Mouse (Mus musculus) forebrain, embryonic 11.5 days (tissue): Measurements from ENCODE around the gene Dbt. TPM values are rescaled to one million over a fixed set of nuclear protein-coding genes. Genes with fewer than 3 reads are reported as not detected.
A peak's percentile ranks its signal among the peaks of the same experiment; 100 is the strongest.
"Not testable (repeated sequence)": the region's sequence is repeated elsewhere in the genome, so short reads cannot be mapped to it uniquely, and the experiment has no call there.

Source experiments
- ATAC-seq: fragments of 200-750 bp; cut with Nextera tagmentation; replicated peaks from 2 replicates; pipeline ENCODE4 v1.8.0; 2017; ENCODE audit warnings: moderate TSS enrichment; ENCODE audit not compliant: low FRiP score
- DNase-seq: peaks from one replicate; pipeline ENCODE4 v3.0.0-alpha.2; 2017; ENCODE audit warnings: low spot score
- H3K27ac ChIP-seq: fragments of 300-500 bp; sonication (generic); 2 replicates; pipeline ENCODE4 v1.5.1; 2014; ENCODE audit warnings: low read depth, low read length
- H3K27me3 ChIP-seq: fragments of 300-500 bp; sonication (generic); 2 replicates; pipeline ENCODE4 v1.6.1; 2014; ENCODE audit warnings: mild to moderate bottlenecking, low read length, mixed read lengths; ENCODE audit not compliant: control insufficient read depth, insufficient read depth
- H3K36me3 ChIP-seq: fragments of 300-500 bp; sonication (generic); 2 replicates; pipeline ENCODE4 v1.6.1; 2014; ENCODE audit warnings: mild to moderate bottlenecking, low read length, moderate library complexity, mixed read lengths; ENCODE audit not compliant: control insufficient read depth, insufficient read depth
- H3K4me1 ChIP-seq: fragments of 300-500 bp; sonication (generic); replicated peaks from 2 replicates; pipeline ENCODE4 v1.6.1; 2014; ENCODE audit warnings: low read length, mixed read lengths; ENCODE audit not compliant: control insufficient read depth, insufficient read depth
- H3K4me2 ChIP-seq: fragments of 300-500 bp; sonication (generic); 2 replicates; pipeline ENCODE4 v1.6.1; 2014; ENCODE audit warnings: low read depth, mild to moderate bottlenecking, low read length, moderate library complexity, mixed read lengths; ENCODE audit not compliant: severe bottlenecking
- H3K4me3 ChIP-seq: fragments of 300-500 bp; sonication (generic); 2 replicates; pipeline ENCODE4 v1.5.1; 2014; ENCODE audit warnings: low read depth, low read length
- H3K9ac ChIP-seq: fragments of 300-500 bp; sonication (generic); 2 replicates; pipeline ENCODE4 v1.6.1; 2014; ENCODE audit warnings: low read length
- H3K9me3 ChIP-seq: fragments of 300-500 bp; sonication (generic); 2 replicates; pipeline ENCODE4 v1.6.1; 2016; ENCODE audit warnings: low read length, mixed read lengths; ENCODE audit not compliant: control insufficient read depth
- WGBS: fragments of 180-500 bp; shearing (Covaris S2); extraction: QIAGEN DNeasy Blood & Tissue Kit; methylation state at CpG from one replicate; pipeline ENCODE4 v1.1.7; 2014; 5-methylcytosine and 5-hydroxymethylcytosine counted together
- polyA plus RNA-seq: library from polyadenylated mRNA; unstranded; fragments of >200 nt; fragmentation: Nextera tagmentation; extraction: Ambion mirVana; gene quantifications from 2 replicates; pipeline ENCODE4 v1.2.1, GENCODE M21; 2014

Dbt gene
- polyA plus RNA-seq, 1 experiment from 2014 or later: 13.5 TPM

GRCm38 (mm10) chr3:116561315-116561714, 48.4 kb downstream of the Dbt start:
- not testable (repeated sequence) for H3K27ac ChIP-seq, DNase-seq

DNA sequence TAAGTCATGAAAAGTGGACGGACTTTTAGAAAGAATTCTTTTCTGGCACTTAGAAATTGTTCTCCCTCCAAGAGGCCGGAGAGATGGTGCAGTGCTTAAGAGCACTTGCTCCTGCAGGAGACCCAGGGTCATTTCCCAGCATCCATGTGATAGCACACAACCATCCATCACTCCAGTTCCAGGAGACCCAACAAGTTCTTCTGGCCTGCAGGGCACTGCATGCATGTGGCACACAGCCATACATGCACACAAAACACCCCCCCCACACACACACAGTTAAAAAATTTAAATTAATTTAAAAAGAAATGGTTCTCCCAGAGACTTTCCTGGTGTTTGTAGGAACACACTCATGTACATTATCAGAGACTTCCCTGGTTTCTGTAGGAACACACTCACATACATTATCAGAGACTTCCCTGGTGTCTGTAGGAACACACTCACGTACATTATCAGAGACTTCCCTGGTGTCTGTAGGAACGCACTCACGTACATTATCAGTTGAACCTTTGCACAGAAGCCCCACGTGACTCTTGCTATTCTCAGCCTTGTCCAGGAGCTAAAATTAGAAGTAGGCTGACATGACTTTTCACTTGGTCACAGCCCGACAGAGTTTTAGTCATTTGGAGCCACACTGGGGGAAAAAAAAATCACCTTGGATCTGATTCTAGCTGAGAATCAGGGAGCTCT, 49.7 kb downstream of the Dbt start, which contains the start of gene Lrrc39:
Lrrc39 (plus strand) TSS at position 566 of the 687 bp plus-strand sequence.
- ATAC-seq: no peak
- no peak within 1 kb of the TSS for H3K9ac ChIP-seq
- no peak within 1 kb of the TSS for H3K27ac ChIP-seq
- H3K4me1 ChIP-seq: no peaks in the 10 kb centered on the region
- H3K36me3 ChIP-seq: no peaks in the 10 kb centered on the region
- no peak within 1 kb of the TSS for H3K4me2 ChIP-seq
- WGBS: 86% methylated on average over 7 of the region's 7 CpGs
- DNase-seq: no peak
- H3K4me3 ChIP-seq: no peak within 1 kb of the TSS
- no peaks in the 10 kb centered on the region for H3K9me3 ChIP-seq
- no peaks in the 10 kb centered on the region for H3K27me3 ChIP-seq

More at GRCm38 (mm10) chr3:116561315-116561714, 48.4 kb downstream of the Dbt start:
- not testable (repeated sequence) for H3K4me2 ChIP-seq, H3K9me3 ChIP-seq, H3K4me3 ChIP-seq, ATAC-seq, H3K4me1 ChIP-seq, H3K27me3 ChIP-seq, H3K36me3 ChIP-seq, H3K9ac ChIP-seq
- 95% methylated on average over 13 of the region's 14 CpGs for WGBS

DNA sequence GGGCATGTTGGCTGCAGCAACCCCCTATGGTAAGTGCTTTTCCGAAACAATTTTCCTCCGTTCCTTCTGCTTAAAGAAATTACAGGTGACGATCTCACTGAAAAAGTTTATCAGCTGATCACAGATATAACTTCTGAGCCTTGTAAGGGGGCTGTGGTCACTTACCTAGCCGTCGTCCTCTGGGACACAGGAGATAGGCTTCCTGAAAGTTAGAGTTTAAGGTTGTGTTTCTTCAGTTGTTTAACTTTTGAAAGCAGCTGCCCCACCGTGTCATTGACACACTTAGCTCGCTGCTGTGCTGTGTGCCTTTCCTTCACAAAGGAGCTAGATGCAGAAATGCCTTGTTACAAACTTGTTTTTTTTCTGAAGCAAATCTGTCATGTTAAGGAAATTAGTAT, 50.2 kb downstream of the Dbt start:
- DNase-seq: no peak
- no peak for ATAC-seq
- H3K4me1 ChIP-seq: no peaks in the 10 kb centered on the region
- H3K36me3 ChIP-seq: no peaks in the 10 kb centered on the region
- H3K9me3 ChIP-seq: no peaks in the 10 kb centered on the region
- H3K4me3 ChIP-seq: no peak overlapping the region
- H3K4me2 ChIP-seq: no peak overlapping the region
- 89% methylated on average over 7 of the region's 7 CpGs for WGBS
- H3K9ac ChIP-seq: no peak overlapping the region
- H3K27ac ChIP-seq: no peak overlapping the region
- no peaks in the 10 kb centered on the region for H3K27me3 ChIP-seq

- 66% methylated on average over 2 of the region's 2 CpGs for WGBS
- Histone ChIP-seq H3K36me3 (no peaks in the 10 kb centered on the region), H3K4me3 (no peak overlapping the region), H3K27me3 (no peaks in the 10 kb centered on the region), H3K4me1 (no peaks in the 10 kb centered on the region), H3K27ac (no peak overlapping the region), H3K9ac (no peak overlapping the region), H3K4me2 (no peak overlapping the region), H3K9me3 (no peaks in the 10 kb centered on the region)
- no peak for DNase-seq
- no peak for ATAC-seq
Measured at GRCm38 (mm10) chr3:116570628-116571027, 57.8 kb downstream of the Dbt start.

GRCm38 (mm10) chr3:116577286-116577685, 64.4 kb downstream of the Dbt start:
- WGBS: 75% methylated on average over 3 of the region's 3 CpGs
- ATAC-seq: no peak
- no peak overlapping the region for H3K4me2 ChIP-seq

GRCm38 (mm10) chr3:116582201-116582600, 69.3 kb downstream of the Dbt start:
- no peaks in the 10 kb centered on the region for H3K9me3 ChIP-seq
- no peak overlapping the region for H3K4me2 ChIP-seq
- WGBS: 96% methylated on average over 9 of the region's 9 CpGs
- no peak for DNase-seq
- H3K36me3 ChIP-seq: peaks cover 7% of the 10 kb centered on the region; the same call in 1 of the 2 replicates
- no peak for ATAC-seq
- H3K27ac ChIP-seq: no peak overlapping the region
- no peak overlapping the region for H3K9ac ChIP-seq
- H3K4me1 ChIP-seq: no peaks in the 10 kb centered on the region
- H3K4me3 ChIP-seq: no peak overlapping the region
- no peaks in the 10 kb centered on the region for H3K27me3 ChIP-seq

More at GRCm38 (mm10) chr3:116577286-116577685, 64.4 kb downstream of the Dbt start:
- Histone ChIP-seq H3K4me1 (no peaks in the 10 kb centered on the region), H3K27ac (no peak overlapping the region), H3K9ac (no peak overlapping the region), H3K9me3 (no peaks in the 10 kb centered on the region), H3K36me3 (peaks cover 3% of the 10 kb centered on the region; the same call in 1 of the 2 replicates), H3K27me3 (no peaks in the 10 kb centered on the region), H3K4me3 (no peak overlapping the region)
- no peak for DNase-seq

DNA sequence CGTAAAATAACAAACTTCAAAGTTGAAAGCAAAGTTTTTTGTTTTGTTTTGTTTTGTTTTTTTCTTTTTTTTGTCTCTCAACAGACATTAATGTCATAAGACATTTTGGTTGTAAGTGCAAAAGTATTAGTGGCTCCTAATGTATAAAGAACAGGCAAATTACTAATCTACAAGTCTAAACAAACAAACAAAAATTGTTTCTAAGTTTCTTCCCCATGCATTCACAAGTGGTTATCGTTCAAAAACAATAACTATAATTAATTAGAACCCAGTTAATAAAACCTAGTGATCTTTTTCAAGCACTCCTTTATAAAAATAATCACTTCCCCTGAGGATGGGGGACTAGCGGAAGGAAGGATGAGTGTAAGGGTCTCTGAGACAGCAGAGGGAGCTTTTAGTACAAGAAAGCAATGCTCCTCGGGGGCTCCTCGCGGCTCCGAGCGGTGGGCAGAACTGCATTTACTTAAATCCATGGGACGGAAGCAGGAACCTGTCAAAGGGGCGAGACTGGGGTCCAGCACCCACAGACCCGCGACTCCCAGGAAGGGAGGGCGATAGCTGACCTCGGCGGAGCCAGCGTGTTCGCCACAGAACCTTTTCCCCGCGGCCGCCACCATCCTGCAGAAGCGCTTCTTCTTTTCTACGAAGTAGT, 81.3 kb downstream of the Dbt start:
- H3K9me3 ChIP-seq: no peaks in the 10 kb centered on the region
- 2% methylated on average over 22 of the region's 22 CpGs for WGBS
- H3K9ac ChIP-seq: peak overlapping the region; percentile 87
- peak overlapping the region; percentile 82 for H3K4me3 ChIP-seq
- H3K36me3 ChIP-seq: peaks cover 3% of the 10 kb centered on the region; the same call in 1 of the 2 replicates
- ATAC-seq (peak; percentile 67), DNase-seq (no peak)
- peak overlapping the region; percentile 74 for H3K27ac ChIP-seq
- H3K4me1 ChIP-seq: no peaks in the 10 kb centered on the region
- peak overlapping the region; percentile 48 for H3K4me2 ChIP-seq
- no peaks in the 10 kb centered on the region for H3K27me3 ChIP-seq

DNA sequence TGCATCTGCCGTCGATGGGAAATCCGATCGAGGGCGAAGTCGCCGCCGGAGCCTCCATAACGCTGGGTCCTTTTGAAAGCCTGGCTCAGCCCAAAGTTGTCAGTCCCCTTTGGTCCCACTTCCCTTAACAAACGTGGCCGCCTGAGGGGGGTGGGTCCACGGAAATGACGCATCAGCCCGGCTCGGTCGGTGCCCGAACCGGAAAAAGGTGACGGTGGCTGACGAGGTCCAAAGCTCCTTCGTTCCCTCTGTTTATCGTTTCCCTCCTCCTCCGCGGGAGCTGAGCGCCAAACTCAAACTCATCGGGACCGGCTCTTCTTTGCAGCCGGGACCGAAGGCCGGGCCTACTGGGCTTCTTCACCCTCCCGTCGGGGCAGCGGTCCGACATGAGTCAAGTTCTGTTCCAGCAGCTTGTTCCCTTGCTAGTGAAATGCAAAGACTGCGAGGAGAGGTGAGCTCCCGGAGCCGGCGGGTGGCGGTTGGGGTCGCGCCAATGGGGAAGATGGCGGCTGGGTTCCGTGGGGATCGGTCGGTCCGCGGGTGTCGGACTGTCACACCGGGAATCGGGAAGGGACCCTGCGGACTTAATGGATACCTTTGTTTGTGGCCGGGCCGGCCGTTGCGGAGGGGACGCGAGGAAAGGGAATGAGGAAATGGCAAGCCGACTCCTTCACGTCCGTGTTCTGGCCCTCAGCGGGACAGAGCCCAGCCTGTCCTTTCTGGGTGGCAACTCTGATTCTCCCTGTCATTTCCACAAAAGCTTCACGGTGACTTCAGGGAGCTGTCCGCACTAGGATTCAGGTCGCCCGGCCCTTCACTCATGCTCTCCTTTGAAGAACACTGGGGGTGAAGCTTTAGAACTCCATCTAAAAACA, 82.1 kb downstream of the Dbt start, which contains the start of gene Sass6:
Sass6 (plus strand) TSS at position 255 of the 875 bp plus-strand sequence.
- peak within 1 kb of the TSS; percentile 48 for H3K4me2 ChIP-seq
- no peaks in the 10 kb centered on the region for H3K4me1 ChIP-seq
- H3K27me3 ChIP-seq: no peaks in the 10 kb centered on the region
- WGBS: under 1% methylated on average over 65 of the region's 65 CpGs
- DNase-seq (peak; percentile 98), ATAC-seq (peak; percentile 97)
- peak within 1 kb of the TSS; percentile 82 for H3K4me3 ChIP-seq
- H3K9me3 ChIP-seq: no peaks in the 10 kb centered on the region
- H3K27ac ChIP-seq: peak within 1 kb of the TSS; percentile 74
- H3K9ac ChIP-seq: peak within 1 kb of the TSS; percentile 87
- peaks cover 3% of the 10 kb centered on the region; the same call in 1 of the 2 replicates for H3K36me3 ChIP-seq
